25 mouse cellular contexts compared by ENCODE assay signal in genomic region chr3:142851631-142852030, GRCm38 (mm10). TPM values are rescaled to one million over a fixed set of nuclear protein-coding genes. Genes with fewer than 3 reads are reported as not detected.
DNase-seq lines count a peak whose midpoint lies in the region; ATAC-seq and TF ChIP-seq lines count a peak whose summit lies in the region.
"Had no signal": no experiment of that assay in that cellular context is flagged by ENCODE, and none has a peak within 500 bp of the region (broad histone marks: within the 10 kb centered on the region; RNA-seq: fewer than 3 reads in every experiment).

No protein-coding gene starts in this region.

- no peak for TF ChIP-seq CTCF in hindbrain, postnatal 0 days (IDR thresholded peaks at IDR 0.05; ENCODE audit: low read depth)
- no peak for TF ChIP-seq CTCF in lung, embryonic 14.5 days (IDR thresholded peaks at IDR 0.05; ENCODE audit: low read depth)

- 53% methylated on average over 3 of the region's 3 CpGs for WGBS in embryonic facial prominence, embryonic 14.5 days
- WGBS in embryonic facial prominence, embryonic 10.5 days = 92% methylated on average over 3 of the region's 3 CpGs
- WGBS in hindbrain, postnatal 0 days = 74% methylated on average over 3 of the region's 3 CpGs
- 92% methylated on average over 3 of the region's 3 CpGs for WGBS in hindbrain, embryonic 13.5 days
- 34% methylated on average over 3 of the region's 3 CpGs for whole genome bisulfite sequencing in lung, embryonic 14.5 days

- ATAC-seq in embryonic facial prominence, embryonic 14.5 days (ENCODE audit: low read depth) = no peak
- no peak for ATAC-seq in hindbrain, postnatal 0 days
- ATAC-seq in hindbrain, embryonic 13.5 days (ENCODE audit: low FRiP score) = no peak
- ATAC-seq in lung, embryonic 14.5 days (ENCODE audit: insufficient read depth) = no peak
- ATAC-seq: forebrain, embryonic 15.5 days; liver, embryonic 12.5 days; liver, postnatal 0 days had no signal

- H3K27me3 ChIP-seq in embryonic facial prominence, embryonic 14.5 days (replicated peaks; ENCODE audit: control insufficient read depth, insufficient read depth, low read length) = no peaks in the 10 kb centered on the region
- H3K27me3 ChIP-seq in embryonic facial prominence, embryonic 10.5 days (replicated peaks; ENCODE audit: low read depth, poor library complexity, severe bottlenecking) = no peaks in the 10 kb centered on the region
- no peaks in the 10 kb centered on the region for H3K27me3 ChIP-seq in hindbrain, postnatal 0 days (ENCODE audit: insufficient read depth, low read length)
- no peaks in the 10 kb centered on the region for H3K27me3 ChIP-seq in hindbrain, embryonic 13.5 days
- no peaks in the 10 kb centered on the region for H3K27me3 ChIP-seq in lung, embryonic 14.5 days (ENCODE audit: insufficient read depth, low read length)
- H3K27me3 ChIP-seq: forebrain, embryonic 15.5 days; hindbrain, embryonic 12.5 days; limb, embryonic 13.5 days; liver, embryonic 12.5 days had no signal

- H3K4me1 ChIP-seq in embryonic facial prominence, embryonic 14.5 days (ENCODE audit: control insufficient read depth, insufficient read depth, low read length) = 0 out of 2 replicates have a peak, but pooled peaks cover 3% of the 10 kb centered on the region
- H3K4me1 ChIP-seq in embryonic facial prominence, embryonic 10.5 days = 0 out of 2 replicates have a peak, but pooled peaks cover 5% of the 10 kb centered on the region
- no peaks in the 10 kb centered on the region for H3K4me1 ChIP-seq in hindbrain, postnatal 0 days (ENCODE audit: insufficient read depth, low read length)
- H3K4me1 ChIP-seq in hindbrain, embryonic 13.5 days (replicated peaks) = no peaks in the 10 kb centered on the region
- no peaks in the 10 kb centered on the region for H3K4me1 ChIP-seq in lung, embryonic 14.5 days (ENCODE audit: insufficient read depth)
- H3K4me1 ChIP-seq: forebrain, embryonic 15.5 days; hindbrain, embryonic 12.5 days; midbrain, embryonic 10.5 days had no signal

- H3K4me2 ChIP-seq in embryonic facial prominence, embryonic 14.5 days (ENCODE audit: low read depth, low read length) = no peak overlapping the region
- H3K4me2 ChIP-seq in hindbrain, postnatal 0 days (ENCODE audit: low read depth, low read length) = no peak overlapping the region
- no peak overlapping the region for H3K4me2 ChIP-seq in hindbrain, embryonic 13.5 days
- no peak overlapping the region for H3K4me2 ChIP-seq in lung, embryonic 14.5 days
- H3K4me2 ChIP-seq: forebrain, embryonic 15.5 days; hindbrain, embryonic 12.5 days; limb, embryonic 13.5 days; liver, embryonic 12.5 days had no signal

- no peak overlapping the region for H3K27ac ChIP-seq in embryonic facial prominence, embryonic 14.5 days (replicated peaks; ENCODE audit: low read depth, low read length)
- no peak overlapping the region for H3K27ac ChIP-seq in embryonic facial prominence, embryonic 10.5 days (replicated peaks)
- H3K27ac ChIP-seq in hindbrain, postnatal 0 days = no peak overlapping the region
- no peak overlapping the region for H3K27ac ChIP-seq in hindbrain, embryonic 13.5 days
- H3K27ac ChIP-seq in lung, embryonic 14.5 days (ENCODE audit: low read depth) = no peak overlapping the region
- H3K27ac ChIP-seq: forebrain, embryonic 15.5 days; heart, embryonic 10.5 days; hindbrain, embryonic 12.5 days; limb, embryonic 13.5 days; liver, embryonic 12.5 days; midbrain, embryonic 10.5 days had no signal

- no peaks in the 10 kb centered on the region for H3K9me3 ChIP-seq in embryonic facial prominence, embryonic 14.5 days (ENCODE audit: control insufficient read depth, low read length)
- no peaks in the 10 kb centered on the region for H3K9me3 ChIP-seq in embryonic facial prominence, embryonic 10.5 days
- H3K9me3 ChIP-seq in hindbrain, postnatal 0 days (ENCODE audit: low read length) = no peaks in the 10 kb centered on the region
- H3K9me3 ChIP-seq in hindbrain, embryonic 13.5 days = no peaks in the 10 kb centered on the region
- H3K9me3 ChIP-seq in lung, embryonic 14.5 days (ENCODE audit: low read depth, low read length) = no peaks in the 10 kb centered on the region
- H3K9me3 ChIP-seq: forebrain, embryonic 15.5 days; G1E; heart, embryonic 10.5 days; hindbrain, embryonic 12.5 days; limb, embryonic 13.5 days; liver, embryonic 12.5 days; midbrain, embryonic 10.5 days had no signal

- H3K4me3 ChIP-seq in embryonic facial prominence, embryonic 14.5 days (ENCODE audit: low read depth, low read length) = no peak overlapping the region
- no peak overlapping the region for H3K4me3 ChIP-seq in embryonic facial prominence, embryonic 10.5 days
- H3K4me3 ChIP-seq in hindbrain, postnatal 0 days (ENCODE audit: low read length) = no peak overlapping the region
- H3K4me3 ChIP-seq in hindbrain, embryonic 13.5 days = no peak overlapping the region
- H3K4me3 ChIP-seq in lung, embryonic 14.5 days (ENCODE audit: low read depth, low read length) = no peak overlapping the region
- H3K4me3 ChIP-seq: forebrain, embryonic 15.5 days; heart, embryonic 10.5 days; hindbrain, embryonic 12.5 days; limb, embryonic 13.5 days; liver, embryonic 12.5 days; midbrain, embryonic 10.5 days had no signal

- peak; percentile 53 for DNase-seq in embryonic facial prominence, embryonic 14.5 days (ENCODE audit: low spot score)
- DNase-seq in embryonic facial prominence, embryonic 10.5 days (ENCODE audit: low spot score) = no peak
- DNase-seq in hindbrain, postnatal 0 days (ENCODE audit: low spot score) = peak; percentile 21
- peak; percentile 79 for DNase-seq in lung, embryonic 14.5 days
- DNase-seq in lung, postnatal 10 days = no peak
- DNase-seq in brain, adult 2 months (ENCODE audit: low read depth, low spot score) = peak; percentile 48
- DNase-seq in right cerebral cortex, adult 2 months (ENCODE audit: low spot score in 2 of 2) = no peak
- DNase-seq: adrenal gland, postnatal 25 days; cerebellum, adult 2 months; cerebellum, postnatal 14 days; gastrocnemius, postnatal 14 days; heart, postnatal 36 days; kidney, adult 18-20 months; liver, postnatal 0 days; right cerebral cortex, postnatal 14 days; thymus, adult 18-20 months; thymus, postnatal 25 days had no signal

- H3K36me3 ChIP-seq in embryonic facial prominence, embryonic 14.5 days (ENCODE audit: control insufficient read depth, insufficient read depth, low read length) = peaks cover 7% of the 10 kb centered on the region; the same call in 1 of the 2 replicates
- peaks cover 38% of the 10 kb centered on the region for H3K36me3 ChIP-seq in embryonic facial prominence, embryonic 10.5 days (replicated peaks)
- H3K36me3 ChIP-seq in hindbrain, postnatal 0 days (ENCODE audit: insufficient read depth, low read length) = no peaks in the 10 kb centered on the region
- H3K36me3 ChIP-seq in hindbrain, embryonic 13.5 days = no peaks in the 10 kb centered on the region
- H3K36me3 ChIP-seq in lung, embryonic 14.5 days (ENCODE audit: insufficient read depth) = 0 out of 2 replicates have a peak, but pooled peaks cover 7% of the 10 kb centered on the region
- H3K36me3 ChIP-seq: hindbrain, embryonic 12.5 days had no signal

- no peak overlapping the region for H3K9ac ChIP-seq in embryonic facial prominence, embryonic 14.5 days (ENCODE audit: low read depth, low read length)
- H3K9ac ChIP-seq in hindbrain, postnatal 0 days (replicated peaks; ENCODE audit: low read length) = no peak overlapping the region
- no peak overlapping the region for H3K9ac ChIP-seq in hindbrain, embryonic 13.5 days
- H3K9ac ChIP-seq in lung, embryonic 14.5 days = no peak overlapping the region
- H3K9ac ChIP-seq: forebrain, embryonic 15.5 days; hindbrain, embryonic 12.5 days; limb, embryonic 13.5 days; liver, embryonic 12.5 days; liver, postnatal 0 days had no signal

RNA-seq across cellular contexts. Expression of gene Pkn2, which starts 30.2 kb away (rescaled TPM):
- polyA plus RNA-seq in embryonic facial prominence, embryonic 14.5 days (2014; fragmentation: Nextera tagmentation; extraction: Ambion mirVana) = 39.5 and 42.8 TPM in 2 replicates
- 55.0 and 55.6 TPM in 2 replicates for polyA plus RNA-seq in embryonic facial prominence, embryonic 10.5 days (2016; fragmentation: Nextera tagmentation; extraction: Ambion mirVana)
- 13.9 and 23.6 TPM in 2 replicates for total RNA-seq in hindbrain, postnatal 0 days (2014; rRNA removed)
- polyA plus RNA-seq in hindbrain, postnatal 0 days (2015; fragmentation: Nextera tagmentation; extraction: Ambion mirVana) = 25.3 and 26.2 TPM in 2 replicates
- 27.6 and 29.1 TPM in 2 replicates for polyA plus RNA-seq in hindbrain, embryonic 13.5 days (2015; fragmentation: Nextera tagmentation; extraction: Ambion mirVana)
- 50.3 and 56.8 TPM in 2 replicates for polyA plus RNA-seq in lung, embryonic 14.5 days (2014; fragmentation: Nextera tagmentation; extraction: Ambion mirVana)

Comparison
In these comparisons a context has a peak if more than half of its experiments do, and no peak if none do; other contexts are left out.
1. DNase-seq: peak in embryonic facial prominence, embryonic 14.5 days (single experiment), hindbrain, postnatal 0 days (single experiment), lung, embryonic 14.5 days (single experiment) and brain, adult 2 months (single experiment); none in embryonic facial prominence, embryonic 10.5 days (single experiment), lung, postnatal 10 days (single experiment) and right cerebral cortex, adult 2 months (0 of 2).